Mouse (Mus musculus): Measurements from ENCODE around the gene Ccser2. TPM values are rescaled to one million over a fixed set of nuclear protein-coding genes. Genes with fewer than 3 reads are reported as not detected.
"Not testable (repeated sequence)": the region's sequence is repeated elsewhere in the genome, so short reads cannot be mapped to it uniquely, and the experiment has no call there.

The Ccser2 gene
- 104 and 108 TPM in 2 replicates for polyA plus RNA-seq (2015; fragmentation: Nextera tagmentation; extraction: Ambion mirVana)

DNA sequence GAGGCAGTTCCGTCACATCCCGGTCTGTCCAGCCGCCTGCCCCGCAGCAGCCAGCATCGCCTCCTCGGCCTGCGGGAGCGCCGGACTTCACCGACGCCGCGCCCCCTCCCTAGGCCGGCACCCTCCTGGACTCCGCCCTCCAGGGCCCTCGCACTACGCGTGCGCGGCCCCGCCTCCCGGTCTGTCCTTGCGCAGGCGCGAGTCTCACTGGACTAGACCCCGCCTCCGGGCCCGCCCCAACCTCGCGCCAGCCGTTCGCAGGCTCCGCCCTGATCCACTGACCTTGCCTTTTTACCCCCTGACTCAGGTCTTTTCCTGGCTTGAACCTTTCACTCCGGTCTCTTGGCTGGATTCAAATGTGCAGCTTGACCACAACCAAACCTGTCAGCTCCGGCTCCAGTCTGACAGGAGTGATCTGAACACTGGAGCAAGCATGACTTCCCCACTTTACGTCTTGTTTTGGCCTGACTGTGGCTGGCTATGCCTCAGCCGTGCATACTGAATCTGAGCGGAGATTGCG, at the start of gene Ccser2:
TSS of gene Ccser2 (minus strand) at position 150 of the 520 bp plus-strand sequence.
- H3K4me2 ChIP-seq (ENCODE audit: low read length) = peak within 1 kb of the TSS; percentile 58
- H3K9me3 ChIP-seq (ENCODE audit: control insufficient read depth, low read length) = no peaks in the 10 kb centered on the region
- peak within 1 kb of the TSS; percentile 98 for H3K9ac ChIP-seq (ENCODE audit: low read depth, low read length)
- H3K27me3 ChIP-seq (replicated peaks; ENCODE audit: control insufficient read depth, insufficient read depth, low read length) = no peaks in the 10 kb centered on the region
- H3K27ac ChIP-seq (ENCODE audit: low read depth, low read length) = peak within 1 kb of the TSS; percentile 92
- H3K36me3 ChIP-seq (ENCODE audit: control insufficient read depth, insufficient read depth, low read length) = no peaks in the 10 kb centered on the region; the same call in 1 of the 2 replicates
- H3K4me1 ChIP-seq (ENCODE audit: control insufficient read depth, insufficient read depth, low read depth, low read length) = peaks cover 21% of the 10 kb centered on the region
- H3K4me3 ChIP-seq (ENCODE audit: low read length) = peak within 1 kb of the TSS; percentile 97
- ATAC-seq = peak; percentile 100
- WGBS = 4% methylated on average over 20 of the region's 39 CpGs

DNA sequence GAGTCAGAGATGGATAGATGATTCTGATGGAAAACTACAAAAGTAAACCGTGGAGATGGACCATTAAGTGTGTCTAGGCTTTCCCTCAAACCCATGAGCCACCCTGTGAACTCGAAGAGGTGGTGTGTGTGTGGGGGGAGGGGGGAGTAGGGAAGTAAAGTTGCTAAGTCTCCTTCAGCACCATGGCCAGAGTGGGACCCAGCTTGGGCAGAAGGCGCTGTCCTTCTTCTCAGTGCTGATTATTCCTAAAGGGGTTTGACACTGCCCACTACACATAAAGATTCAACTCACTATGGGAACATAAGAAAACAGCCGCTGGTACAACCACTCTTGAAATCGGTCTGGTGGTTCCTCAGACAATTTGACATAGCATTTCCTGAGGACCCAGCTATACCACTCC, 47.3 kb upstream of the Ccser2 start:
- peaks cover 3% of the 10 kb centered on the region; the same call in 1 of the 2 replicates for H3K4me1 ChIP-seq (ENCODE audit: control insufficient read depth, insufficient read depth, low read depth, low read length)
- ATAC-seq = no peak
- no peaks in the 10 kb centered on the region for H3K36me3 ChIP-seq (ENCODE audit: control insufficient read depth, insufficient read depth, low read length)
- H3K4me2 ChIP-seq (ENCODE audit: low read length) = no peak overlapping the region
- H3K4me3 ChIP-seq (ENCODE audit: low read length) = no peak overlapping the region
- no peak overlapping the region for H3K9ac ChIP-seq (ENCODE audit: low read depth, low read length)
- WGBS = 40% methylated on average over 5 of the region's 5 CpGs
- no peaks in the 10 kb centered on the region for H3K9me3 ChIP-seq (ENCODE audit: control insufficient read depth, low read length)
- H3K27ac ChIP-seq (ENCODE audit: low read depth, low read length) = no peak overlapping the region
- H3K27me3 ChIP-seq (replicated peaks; ENCODE audit: control insufficient read depth, insufficient read depth, low read length) = no peaks in the 10 kb centered on the region

- Histone ChIP-seq H3K27me3 (replicated peaks; ENCODE audit: control insufficient read depth, insufficient read depth, low read length) (no peaks in the 10 kb centered on the region), H3K4me1 (ENCODE audit: control insufficient read depth, insufficient read depth, low read depth, low read length) (peaks cover 3% of the 10 kb centered on the region; the same call in 1 of the 2 replicates), H3K4me3 (ENCODE audit: low read length) (no peak overlapping the region), H3K9ac (ENCODE audit: low read depth, low read length) (no peak overlapping the region), H3K9me3 (ENCODE audit: control insufficient read depth, low read length) (no peaks in the 10 kb centered on the region), H3K4me2 (ENCODE audit: low read length) (no peak overlapping the region), H3K36me3 (ENCODE audit: control insufficient read depth, insufficient read depth, low read length) (no peaks in the 10 kb centered on the region), H3K27ac (ENCODE audit: low read depth, low read length) (no peak overlapping the region)
- 42% methylated on average over 3 of the region's 3 CpGs for WGBS
- peak; percentile 91 for ATAC-seq
Measured at GRCm38 (mm10) chr14:37013644-37014043, 45.1 kb upstream of the Ccser2 start.

DNA sequence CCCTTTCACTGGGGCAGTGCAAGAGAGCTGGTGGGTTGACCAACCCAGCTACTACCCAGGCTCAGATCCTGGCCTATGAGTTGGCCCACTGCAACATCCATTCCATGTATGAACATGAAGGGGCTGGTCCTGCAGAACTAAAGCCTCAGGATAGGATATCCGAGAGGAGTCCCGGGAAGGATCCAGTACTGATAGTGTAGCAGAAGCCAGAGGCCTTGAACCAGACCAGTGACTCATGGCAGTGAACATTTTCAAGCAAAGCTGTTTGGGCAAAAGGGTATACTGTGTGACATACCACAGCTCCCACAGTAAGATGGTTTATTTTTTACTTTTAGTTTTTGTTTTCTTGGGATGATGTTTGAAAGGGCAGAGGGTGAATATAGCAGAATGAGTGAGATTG, 41.1 kb upstream of the Ccser2 start:
- H3K4me3 ChIP-seq (ENCODE audit: low read length) = no peak overlapping the region
- H3K36me3 ChIP-seq (ENCODE audit: control insufficient read depth, insufficient read depth, low read length) = no peaks in the 10 kb centered on the region
- no peak overlapping the region for H3K4me2 ChIP-seq (ENCODE audit: low read length)
- no peak for ATAC-seq
- no peaks in the 10 kb centered on the region for H3K9me3 ChIP-seq (ENCODE audit: control insufficient read depth, low read length)
- WGBS = 95% methylated on average over 2 of the region's 2 CpGs
- peaks cover 9% of the 10 kb centered on the region; the same call in 1 of the 2 replicates for H3K4me1 ChIP-seq (ENCODE audit: control insufficient read depth, insufficient read depth, low read depth, low read length)
- H3K27me3 ChIP-seq (replicated peaks; ENCODE audit: control insufficient read depth, insufficient read depth, low read length) = no peaks in the 10 kb centered on the region
- no peak overlapping the region for H3K27ac ChIP-seq (ENCODE audit: low read depth, low read length)
- no peak overlapping the region for H3K9ac ChIP-seq (ENCODE audit: low read depth, low read length)

GRCm38 (mm10) chr14:37006489-37006888, 37.9 kb upstream of the Ccser2 start:
- Histone ChIP-seq H3K4me1 (ENCODE audit: control insufficient read depth, insufficient read depth, low read depth, low read length) (0 out of 2 replicates have a peak, but pooled peaks cover 6% of the 10 kb centered on the region), H3K9me3 (ENCODE audit: control insufficient read depth, low read length) (no peaks in the 10 kb centered on the region), H3K9ac (ENCODE audit: low read depth, low read length) (no peak overlapping the region), H3K27me3 (replicated peaks; ENCODE audit: control insufficient read depth, insufficient read depth, low read length) (no peaks in the 10 kb centered on the region), H3K4me2 (ENCODE audit: low read length) (no peak overlapping the region), H3K27ac (ENCODE audit: low read depth, low read length) (no peak overlapping the region), H3K4me3 (ENCODE audit: low read length) (no peak overlapping the region), H3K36me3 (ENCODE audit: control insufficient read depth, insufficient read depth, low read length) (no peaks in the 10 kb centered on the region)
- no peak for ATAC-seq
- 63% methylated on average over 8 of the region's 8 CpGs for WGBS

GRCm38 (mm10) chr14:37005865-37006264, 37.3 kb upstream of the Ccser2 start:
- Histone ChIP-seq H3K27me3 (replicated peaks; ENCODE audit: control insufficient read depth, insufficient read depth, low read length) (no peaks in the 10 kb centered on the region), H3K4me3 (ENCODE audit: low read length) (no peak overlapping the region), H3K9ac (ENCODE audit: low read depth, low read length) (no peak overlapping the region), H3K36me3 (ENCODE audit: control insufficient read depth, insufficient read depth, low read length) (no peaks in the 10 kb centered on the region), H3K27ac (ENCODE audit: low read depth, low read length) (no peak overlapping the region), H3K4me2 (ENCODE audit: low read length) (no peak overlapping the region), H3K4me1 (ENCODE audit: control insufficient read depth, insufficient read depth, low read depth, low read length) (0 out of 2 replicates have a peak, but pooled peaks cover 6% of the 10 kb centered on the region), H3K9me3 (ENCODE audit: control insufficient read depth, low read length) (no peaks in the 10 kb centered on the region)
- 24% methylated on average over 3 of the region's 3 CpGs for WGBS
- peak; percentile 73 for ATAC-seq

DNA sequence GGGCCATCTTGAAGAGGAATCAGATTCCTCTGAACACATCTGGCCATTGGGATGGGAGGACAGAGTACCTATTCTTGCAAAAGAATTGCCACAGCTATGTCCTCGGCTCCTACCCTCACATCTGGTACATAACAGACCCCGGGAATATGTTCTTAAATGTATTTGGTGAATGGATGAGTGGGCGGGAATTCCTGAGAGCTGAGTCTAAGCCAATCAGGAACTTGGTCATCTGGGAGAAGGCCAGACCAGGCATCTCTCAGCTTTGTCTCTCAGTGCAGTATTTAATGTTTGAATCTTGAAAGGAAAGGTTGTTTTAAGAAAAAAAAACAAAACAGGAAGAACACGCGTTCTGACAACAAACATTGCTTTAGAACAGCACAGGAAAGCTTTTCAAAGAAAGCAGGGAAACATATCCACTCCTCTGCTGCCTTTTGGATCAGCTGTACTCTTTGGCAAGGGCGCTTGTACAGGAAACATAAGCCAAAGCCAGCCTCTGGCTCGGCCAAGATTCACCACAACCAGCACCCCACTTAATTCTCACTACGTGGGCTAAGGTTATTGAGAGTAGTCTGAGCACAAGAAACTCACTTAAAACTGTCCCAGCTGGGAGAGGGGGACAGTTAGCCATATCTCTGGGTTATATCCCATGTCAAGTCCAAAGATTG, 35.0 kb upstream of the Ccser2 start:
- Histone ChIP-seq H3K4me2 (ENCODE audit: low read length) (no peak overlapping the region), H3K9ac (ENCODE audit: low read depth, low read length) (no peak overlapping the region), H3K4me1 (ENCODE audit: control insufficient read depth, insufficient read depth, low read depth, low read length) (0 out of 2 replicates have a peak, but pooled peaks cover 6% of the 10 kb centered on the region), H3K27ac (ENCODE audit: low read depth, low read length) (no peak overlapping the region), H3K36me3 (ENCODE audit: control insufficient read depth, insufficient read depth, low read length) (no peaks in the 10 kb centered on the region), H3K27me3 (replicated peaks; ENCODE audit: control insufficient read depth, insufficient read depth, low read length) (no peaks in the 10 kb centered on the region), H3K4me3 (ENCODE audit: low read length) (no peak overlapping the region), H3K9me3 (ENCODE audit: control insufficient read depth, low read length) (no peaks in the 10 kb centered on the region)
- 66% methylated on average over 8 of the region's 8 CpGs for WGBS
- ATAC-seq = no peak

- no peaks in the 10 kb centered on the region for H3K9me3 ChIP-seq (ENCODE audit: control insufficient read depth, low read length)
- H3K27me3 ChIP-seq (replicated peaks; ENCODE audit: control insufficient read depth, insufficient read depth, low read length) = no peaks in the 10 kb centered on the region
- 51% methylated on average over 2 of the region's 2 CpGs for WGBS
- no peak overlapping the region for H3K4me3 ChIP-seq (ENCODE audit: low read length)
- no peak overlapping the region for H3K9ac ChIP-seq (ENCODE audit: low read depth, low read length)
- 0 out of 2 replicates have a peak, but pooled peaks cover 6% of the 10 kb centered on the region for H3K4me1 ChIP-seq (ENCODE audit: control insufficient read depth, insufficient read depth, low read depth, low read length)
- H3K4me2 ChIP-seq (ENCODE audit: low read length) = no peak overlapping the region
- no peak overlapping the region for H3K27ac ChIP-seq (ENCODE audit: low read depth, low read length)
- peak; percentile 58; the same call in 1 of the 2 replicates for ATAC-seq
- H3K36me3 ChIP-seq (ENCODE audit: control insufficient read depth, insufficient read depth, low read length) = no peaks in the 10 kb centered on the region
Measured at GRCm38 (mm10) chr14:37002852-37003251, 34.3 kb upstream of the Ccser2 start.

- 78% methylated on average over 6 of the region's 6 CpGs for WGBS
- H3K4me3 ChIP-seq (ENCODE audit: low read length); H3K9me3 ChIP-seq (ENCODE audit: control insufficient read depth, low read length); ATAC-seq; H3K9ac ChIP-seq (ENCODE audit: low read depth, low read length); H3K27me3 ChIP-seq (replicated peaks; ENCODE audit: control insufficient read depth, insufficient read depth, low read length); H3K4me2 ChIP-seq (ENCODE audit: low read length); H3K36me3 ChIP-seq (ENCODE audit: control insufficient read depth, insufficient read depth, low read length); H3K4me1 ChIP-seq (ENCODE audit: control insufficient read depth, insufficient read depth, low read depth, low read length); H3K27ac ChIP-seq (ENCODE audit: low read depth, low read length): not testable (repeated sequence)
Measured at GRCm38 (mm10) chr14:37000780-37001179, 32.2 kb upstream of the Ccser2 start.
